Mouse (Mus musculus) spleen, embryonic (tissue): ENCODE measurements around the gene Rrp7a.

Experiments
- CTCF ChIA-PET: fragments of 350-600 bp; sonication (Branson Sonifier 250); formaldehyde crosslinking; loops from one replicate; lab custom pipeline; 2022; lab: Charles Lee

Rrp7a gene

DNA sequence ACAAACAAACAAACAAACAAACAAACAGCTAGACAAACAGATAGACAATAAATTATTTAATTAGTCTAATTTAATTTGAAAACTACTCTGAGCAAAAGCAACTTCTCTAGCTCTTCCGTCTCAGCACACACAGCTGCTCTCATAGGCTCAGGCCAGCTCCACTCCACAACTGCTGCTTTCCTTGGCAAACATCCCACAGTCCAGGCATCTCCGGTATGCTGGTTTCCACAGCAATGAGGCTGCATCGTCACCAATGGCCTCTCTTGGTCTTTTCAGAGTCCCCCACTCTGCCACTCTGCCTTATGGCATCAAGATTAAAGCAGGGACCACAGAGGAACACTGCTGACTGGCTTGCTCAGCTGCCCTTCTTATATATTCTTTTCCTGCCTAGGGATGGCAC, 51.7 kb downstream of the Rrp7a start:
- CTCF ChIA-PET, result no interaction called here

DNA sequence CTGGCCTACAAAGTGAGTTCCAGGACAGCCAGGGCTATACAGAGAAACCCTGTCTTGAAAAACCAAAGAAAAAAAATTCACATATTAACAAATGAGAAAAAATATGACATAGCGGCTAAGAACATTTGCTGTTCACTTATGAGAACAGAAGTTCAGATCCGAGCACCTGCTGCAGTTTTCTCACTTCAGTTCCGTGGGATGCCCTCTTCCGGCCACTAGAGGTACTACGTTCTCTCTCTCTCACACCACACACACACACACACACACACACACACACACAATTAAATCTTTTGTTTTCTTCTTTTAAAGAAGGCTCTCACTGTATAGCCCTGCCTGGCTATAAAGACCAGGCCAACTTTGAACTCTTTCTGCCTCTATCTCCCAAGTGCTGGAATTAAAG, 54.3 kb downstream of the Rrp7a start:
- CTCF ChIA-PET, result no interaction called here

- CTCF ChIA-PET, result no interaction called here
Measured at GRCm38 (mm10) chr15:83065543-83065942, 57.1 kb downstream of the Rrp7a start.
